Mouse (Mus musculus) right cerebral cortex, adult 2 months (tissue): Measurements from ENCODE around the gene Lrrk1.

ENCODE experiments used
- DNase-seq, 2 experiments: peaks; one replicate each; pipeline ENCODE4 v3.0.0; 2021 to 2022; ENCODE audit warnings: low spot score in 2 of 2

The Lrrk1 gene

GRCm38 (mm10) chr7:66254993-66255392, 133.2 kb downstream of the Lrrk1 start:
- DNase-seq = no peak

DNA sequence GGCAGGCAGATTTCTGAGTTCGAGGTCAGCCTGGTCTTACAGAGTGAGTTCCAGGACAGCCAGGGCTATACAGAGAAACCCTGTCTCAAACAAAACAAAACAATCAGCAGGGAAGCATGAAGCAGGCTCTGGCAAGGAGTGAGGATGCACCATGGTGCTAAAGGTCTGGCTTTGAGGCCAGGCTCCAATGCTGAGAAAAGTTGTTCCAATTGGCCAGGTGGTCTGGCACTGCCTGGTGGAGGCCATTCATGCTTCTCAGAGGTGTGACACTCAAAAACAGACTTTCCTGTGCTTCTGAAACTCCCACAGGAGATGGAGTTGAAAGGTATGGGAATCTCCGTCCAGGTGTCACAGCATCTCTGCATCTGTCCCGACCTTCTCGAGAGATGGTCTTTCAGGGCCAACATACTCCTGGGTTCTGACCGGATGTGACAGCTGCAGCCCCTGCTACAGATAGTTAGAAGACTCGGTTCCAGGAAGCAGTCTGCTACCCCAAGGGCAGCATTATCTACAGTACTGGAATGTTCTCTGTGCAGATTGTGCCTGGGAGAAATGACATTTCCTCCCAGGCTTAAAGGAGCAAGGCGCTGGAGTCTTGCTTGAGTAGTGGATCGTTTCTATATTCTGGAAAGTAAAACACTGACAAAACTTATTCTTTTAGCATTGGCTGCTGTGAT, 134.0 kb downstream of the Lrrk1 start:
- no peak for DNase-seq

GRCm38 (mm10) chr7:66250030-66250429, 138.1 kb downstream of the Lrrk1 start:
- DNase-seq = peak; percentile 76 to 82

DNA sequence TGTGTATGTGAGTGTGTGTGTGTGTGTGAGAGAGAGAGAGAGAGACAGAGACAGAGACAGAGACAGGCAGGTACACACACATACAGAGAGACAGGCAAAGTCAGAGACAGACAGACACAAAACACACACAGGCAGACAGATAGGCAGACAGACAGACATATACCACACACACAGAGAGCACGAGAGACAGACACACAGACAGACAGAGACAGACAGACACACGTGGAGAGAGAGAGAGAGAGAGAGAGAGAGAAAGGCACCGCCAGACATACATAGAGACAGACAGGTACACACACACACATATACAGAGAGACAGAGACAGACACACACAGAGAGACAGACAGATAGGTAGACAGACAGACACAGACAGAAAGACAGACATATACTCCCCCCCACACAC, 138.7 kb downstream of the Lrrk1 start:
- no peak for DNase-seq

DNA sequence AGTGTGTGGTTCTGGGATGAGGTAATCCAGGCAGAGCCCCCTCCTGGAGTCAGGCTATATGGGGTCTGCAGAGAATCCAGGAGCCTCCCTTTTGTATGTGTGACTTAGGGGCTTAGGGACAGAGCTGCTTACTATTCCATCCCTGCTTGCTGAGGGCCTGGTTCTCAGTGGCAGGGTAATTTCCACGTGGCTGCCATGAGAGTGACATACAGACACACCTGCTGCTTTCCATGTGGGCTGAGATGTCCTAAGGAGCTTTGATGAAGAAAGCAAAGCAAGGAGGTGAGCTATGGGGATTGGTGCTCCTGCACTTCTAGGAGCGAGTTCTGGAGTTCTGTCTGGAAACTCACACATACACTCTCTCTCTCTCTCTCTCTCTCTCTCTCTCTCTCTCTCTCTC, 139.1 kb downstream of the Lrrk1 start:
- no peak for DNase-seq

GRCm38 (mm10) chr7:66248270-66248669, 139.9 kb downstream of the Lrrk1 start:
- DNase-seq = no peak

DNA sequence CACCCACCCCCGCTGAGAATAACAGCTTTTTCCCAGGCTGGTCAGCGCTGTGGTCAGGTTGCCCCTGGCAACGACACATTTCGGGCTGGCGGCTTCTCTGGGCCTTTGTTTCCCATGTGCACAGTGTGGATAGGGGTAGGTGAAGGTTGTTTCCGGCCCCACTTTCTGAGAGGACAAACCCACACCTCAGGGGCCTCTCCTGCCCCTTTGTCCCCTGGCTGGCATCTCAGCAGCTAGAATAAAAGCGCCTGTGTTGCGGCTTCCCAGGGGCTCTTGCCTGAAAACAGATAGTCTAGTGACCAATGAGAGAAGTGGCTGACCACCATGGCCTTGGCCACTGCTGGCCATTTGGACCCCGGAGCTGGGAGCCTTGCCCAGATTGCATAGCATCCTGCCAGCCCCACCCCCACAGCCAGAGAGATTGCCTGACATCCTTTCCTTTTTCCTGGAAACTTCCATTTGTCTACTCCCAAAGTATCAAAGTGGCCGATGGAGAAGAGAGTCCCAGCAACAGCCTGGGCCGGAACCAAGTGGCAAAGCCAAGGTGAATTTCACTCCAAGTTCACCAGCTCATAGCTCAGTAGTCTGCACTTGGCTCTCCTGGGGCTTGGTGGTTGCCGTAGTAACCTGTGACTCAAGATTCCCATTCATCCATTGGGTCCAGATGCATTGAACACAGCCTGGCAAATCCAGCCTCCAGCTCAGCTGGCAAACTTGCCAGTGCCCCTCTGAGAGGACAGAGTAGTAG, 140.7 kb downstream of the Lrrk1 start:
- DNase-seq = peak; percentile 57 to 72

DNA sequence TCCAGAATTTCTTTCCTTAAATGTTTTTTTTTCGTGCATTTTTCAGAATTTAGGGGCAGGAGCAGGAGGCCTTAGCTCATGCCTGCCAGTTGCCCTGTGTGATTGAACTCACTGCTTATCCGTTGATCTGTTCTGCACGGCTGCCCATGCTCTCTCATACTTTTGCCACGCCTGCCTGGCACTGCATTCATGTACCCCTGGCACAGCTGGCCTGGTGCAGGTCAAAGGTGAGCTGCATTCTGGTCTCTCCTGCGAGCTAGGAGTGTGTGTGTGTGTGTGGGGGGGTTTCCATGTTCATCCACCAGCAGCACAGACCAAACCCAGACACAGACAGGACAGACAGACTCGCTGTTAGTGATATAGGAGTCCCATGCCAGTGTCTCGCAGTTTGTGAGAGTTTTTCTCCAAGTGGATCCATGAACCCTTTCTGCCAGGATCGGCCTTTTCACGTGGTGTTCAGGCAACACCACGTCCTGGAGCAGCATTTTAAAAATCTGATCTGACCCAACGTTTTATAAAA, 141.4 kb downstream of the Lrrk1 start:
- no peak for DNase-seq

GRCm38 (mm10) chr7:66245646-66246045, 142.5 kb downstream of the Lrrk1 start:
- DNase-seq = no peak

- no peak for DNase-seq
Measured at GRCm38 (mm10) chr7:66243766-66244325, 144.3 kb downstream of the Lrrk1 start.

DNA sequence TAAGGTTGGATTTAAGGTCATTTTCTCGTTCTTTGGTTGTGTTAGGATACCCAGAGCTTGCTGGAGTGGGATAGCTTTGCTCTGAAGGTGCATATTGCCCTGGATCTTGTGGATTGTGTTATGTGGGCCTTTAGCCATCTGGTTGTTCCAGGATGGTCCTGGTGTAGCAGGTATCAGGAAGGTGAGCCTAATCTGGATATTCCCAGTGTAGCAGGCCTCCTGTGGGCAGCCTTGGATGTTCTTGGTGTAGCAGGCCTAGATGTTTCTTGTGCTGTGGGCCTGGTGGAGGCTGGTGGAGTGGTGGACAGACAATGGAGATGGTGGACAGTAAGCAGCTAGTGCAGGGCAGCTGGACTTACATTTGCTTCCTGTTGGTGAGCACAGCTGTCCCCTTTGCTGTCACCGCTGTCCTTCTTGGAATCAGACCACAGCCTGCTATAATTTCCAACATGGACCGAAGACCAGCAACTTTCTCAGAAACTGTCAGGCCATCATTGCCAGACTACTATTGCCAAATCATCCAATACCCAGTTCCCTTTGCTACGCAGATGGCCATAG, 146.2 kb downstream of the Lrrk1 start:
- DNase-seq = no peak

- DNase-seq = no peak
Measured at GRCm38 (mm10) chr7:66238157-66238556, 150.0 kb downstream of the Lrrk1 start.

DNA sequence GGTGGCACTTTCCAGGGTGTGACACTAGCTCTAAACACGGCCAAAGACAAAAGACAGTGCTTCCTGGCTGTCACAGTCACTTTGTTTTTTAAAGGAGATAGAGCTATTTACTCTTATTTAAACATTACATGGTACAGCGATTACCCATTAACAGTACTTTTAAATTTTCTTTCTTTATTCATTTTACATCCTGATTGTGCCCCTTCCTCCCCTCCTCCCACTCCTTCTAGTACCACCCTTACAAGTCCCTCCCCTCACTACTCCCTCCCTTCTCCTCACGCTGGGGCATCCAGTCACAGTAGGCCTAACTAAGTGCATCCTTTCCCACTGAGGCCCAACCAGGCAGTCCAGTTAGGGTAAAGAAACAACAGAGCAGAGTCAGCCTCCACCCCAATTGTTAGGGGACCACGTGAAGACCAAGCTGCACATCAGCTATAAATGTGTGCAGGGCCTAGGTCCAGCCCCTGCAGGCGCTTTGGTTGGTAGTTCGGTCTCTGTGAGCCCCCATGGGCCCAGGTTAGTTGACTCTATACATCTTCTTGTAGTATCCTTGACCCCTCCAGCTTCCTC, 154.1 kb downstream of the Lrrk1 start:
- DNase-seq = no peak

- no peak for DNase-seq
Measured at GRCm38 (mm10) chr7:66233141-66233946, 154.8 kb downstream of the Lrrk1 start.

GRCm38 (mm10) chr7:66231861-66232260, 156.3 kb downstream of the Lrrk1 start:
- no peak for DNase-seq

DNA sequence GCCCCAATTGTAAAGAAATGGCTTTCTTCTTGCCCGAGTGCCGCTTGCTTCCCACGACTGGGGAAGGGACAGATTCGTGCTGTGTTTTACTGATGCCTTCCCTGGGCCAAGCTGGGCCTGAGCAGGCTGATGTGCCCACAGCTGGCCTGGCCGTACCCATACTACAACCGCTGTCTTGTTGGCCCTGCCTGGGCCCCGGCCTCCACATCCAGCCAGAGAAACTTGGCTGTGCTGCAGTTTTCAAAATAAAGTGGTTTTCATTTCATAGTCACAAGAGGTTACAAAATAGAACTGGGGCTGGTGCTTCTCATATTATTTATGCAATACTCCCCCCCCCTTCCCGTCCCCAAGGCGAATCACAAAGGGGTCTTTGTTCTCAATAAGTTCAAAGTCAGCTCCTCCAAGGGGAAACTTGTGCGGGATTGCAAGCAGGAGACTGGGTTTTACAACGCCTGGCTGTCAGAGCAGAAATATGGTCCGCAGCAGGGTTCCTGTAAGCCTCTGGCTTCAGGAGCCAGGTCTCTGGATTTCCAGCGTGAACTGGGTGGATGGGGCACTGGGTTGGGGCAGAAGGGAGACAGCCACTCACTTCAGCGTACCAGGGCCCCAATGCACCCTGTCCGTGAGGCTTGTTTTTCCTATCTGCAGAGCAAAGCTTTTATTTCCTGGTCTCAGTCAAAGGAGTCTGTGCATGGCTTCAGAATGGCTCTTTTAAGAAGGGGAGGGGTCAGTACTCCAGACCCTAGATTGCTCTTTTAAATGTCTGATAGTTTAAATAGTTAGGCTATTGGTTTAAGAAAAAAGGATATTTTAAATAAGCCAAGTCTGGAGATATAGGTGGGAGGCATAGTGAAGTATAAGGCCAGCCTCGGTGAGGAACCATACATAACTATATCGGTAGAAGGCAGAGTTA, 157.3 kb downstream of the Lrrk1 start:
- DNase-seq = peak in 1 of 2 experiments; percentile 23

DNA sequence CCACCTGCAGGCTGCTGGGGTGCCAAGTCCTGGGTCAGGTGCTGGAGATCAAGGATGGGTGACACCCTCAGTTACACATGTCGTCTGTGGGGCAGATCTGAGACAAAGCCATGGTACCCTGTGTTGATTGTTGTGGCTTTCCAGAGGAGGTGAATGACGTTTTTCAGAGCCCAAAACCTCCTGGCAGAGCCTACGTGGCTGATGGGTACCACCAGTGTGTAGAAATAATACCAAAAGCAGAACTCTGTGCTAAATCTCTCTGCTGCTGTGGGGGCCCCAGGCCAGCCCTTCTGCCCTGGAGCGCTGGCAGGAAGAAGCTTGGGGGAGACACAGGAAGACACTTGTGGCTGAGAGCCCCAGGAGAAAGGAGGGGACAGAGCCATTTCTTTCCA, 157.9 kb downstream of the Lrrk1 start:
- DNase-seq = no peak

DNA sequence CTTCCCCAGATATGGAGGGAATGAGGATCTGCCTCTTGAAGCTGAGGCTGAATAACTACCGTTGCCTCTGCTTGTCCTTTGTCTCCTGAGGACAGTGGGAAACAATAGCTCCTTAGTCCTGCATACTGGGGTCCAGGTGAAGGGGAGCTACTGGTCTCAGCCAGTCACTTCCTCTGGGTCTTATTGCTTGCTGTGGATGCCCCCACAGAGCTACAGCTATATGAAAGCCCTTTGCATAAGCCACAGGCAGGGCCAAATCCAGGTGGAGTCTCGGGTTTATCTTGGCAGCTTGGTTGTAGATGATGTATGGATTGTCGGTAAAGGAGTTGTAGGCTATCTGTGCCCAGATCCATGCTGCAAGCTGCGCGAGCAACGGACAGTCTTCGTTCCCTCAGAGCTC, 158.7 kb downstream of the Lrrk1 start:
- no peak for DNase-seq

- DNase-seq = no peak
Measured at GRCm38 (mm10) chr7:66228610-66228920, 159.6 kb downstream of the Lrrk1 start.

DNA sequence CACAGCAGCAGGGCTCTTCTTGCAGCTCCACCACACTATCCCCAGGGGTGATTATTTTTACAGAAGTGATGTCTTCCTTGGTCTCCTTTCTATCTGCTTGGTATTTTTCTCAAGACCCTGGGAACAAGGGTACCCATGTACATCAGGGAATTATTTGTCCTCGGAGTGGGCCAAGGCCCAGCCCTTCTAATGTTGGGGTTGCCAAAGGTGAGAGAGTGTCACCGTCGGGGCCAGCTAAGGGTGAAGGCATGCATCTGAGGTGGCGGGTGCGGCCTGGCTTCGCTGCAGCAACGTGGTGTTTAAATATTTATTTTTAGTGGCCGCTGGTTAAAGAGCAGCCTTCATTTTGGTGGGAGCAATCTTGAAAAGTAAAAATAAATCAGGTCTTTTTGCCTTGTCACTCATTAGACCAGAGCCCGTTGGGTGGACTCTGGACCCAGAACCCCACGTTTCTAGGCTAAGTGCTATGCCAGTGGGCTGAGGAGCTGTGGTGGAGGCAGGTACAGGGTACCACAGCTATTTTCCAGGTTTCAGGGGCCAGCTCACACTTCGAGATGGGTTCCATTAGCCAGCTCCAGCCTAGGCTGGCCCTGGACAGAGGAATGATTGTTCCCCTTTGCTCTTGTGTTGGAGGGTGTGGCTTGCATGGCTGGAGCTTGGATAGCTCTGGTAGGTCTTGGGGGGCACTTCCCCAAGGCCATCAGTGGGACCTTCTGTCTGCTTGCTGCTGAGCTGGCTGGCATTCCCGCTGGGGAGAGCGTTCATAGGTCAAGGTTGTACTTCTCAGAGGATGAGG, 160.1 kb downstream of the Lrrk1 start:
- no peak for DNase-seq
